Comparison of ENCODE assay signal across 27 mouse cellular contexts in the genomic region with DNA sequence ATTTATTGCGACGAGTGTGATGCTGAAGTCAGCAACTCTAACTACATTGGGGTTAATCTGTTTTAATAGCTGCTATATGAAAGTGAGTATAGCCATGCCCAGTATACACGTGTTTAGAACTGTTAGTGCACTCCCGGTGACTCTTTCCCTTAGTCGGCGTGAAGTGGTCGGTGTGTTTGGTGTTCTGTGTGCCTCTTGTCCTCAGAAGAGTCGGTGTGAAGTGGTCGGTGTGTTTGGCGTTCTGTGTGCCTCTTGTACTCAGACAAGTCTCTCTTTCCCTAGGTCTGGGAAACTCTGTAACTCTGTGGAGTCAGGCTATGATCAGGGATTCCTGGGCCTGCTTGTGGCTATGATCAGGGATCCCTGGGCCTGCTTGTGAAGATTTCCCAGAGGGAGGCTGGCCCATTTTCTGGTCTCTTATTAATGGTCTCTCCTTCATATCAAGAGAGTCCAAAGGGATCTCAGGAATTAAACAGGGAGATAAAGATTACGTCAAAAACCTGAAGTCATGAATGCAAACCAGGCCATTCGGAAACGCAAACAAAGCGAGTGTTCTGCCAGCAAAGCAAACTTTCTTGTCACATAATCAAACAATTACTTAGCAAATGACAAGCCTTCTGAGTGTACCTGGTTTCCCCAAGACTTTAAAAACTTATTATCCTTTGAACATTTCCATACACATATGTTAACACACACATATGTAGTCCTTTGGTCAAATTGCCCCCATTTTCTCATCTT. TPM values are rescaled to one million over a fixed set of nuclear protein-coding genes. Genes with fewer than 3 reads are reported as not detected.
DNase-seq lines count a peak whose midpoint lies in the region; ATAC-seq and TF ChIP-seq lines count a peak whose summit lies in the region.
"Had no signal": no experiment of that assay in that cellular context is flagged by ENCODE, and none has a peak within 500 bp of the region (broad histone marks: within the 10 kb centered on the region; RNA-seq: fewer than 3 reads in every experiment).

No protein-coding gene starts in this region.

- ATAC-seq in heart, embryonic 12.5 days (ENCODE audit: insufficient number of reproducible peaks, low FRiP score), result no peak
- ATAC-seq in lung, embryonic 15.5 days (ENCODE audit: borderline replicate concordance, extremely low read depth, low FRiP score, low TSS enrichment), result no peak
- ATAC-seq in stomach, postnatal 0 days (ENCODE audit: low FRiP score, low TSS enrichment), result no peak
- ATAC-seq: activated CD4-positive, CD25-positive, alpha-beta regulatory T cell, adult 4 months; forebrain, embryonic 14.5 days; Patski had no signal

- no peak overlapping the region for H3K27ac ChIP-seq in heart, embryonic 12.5 days (ENCODE audit: poor library complexity, severe bottlenecking)
- peak overlapping the region; percentile 24; the same call in 1 of the 2 replicates for H3K27ac ChIP-seq in lung, embryonic 15.5 days
- no peak overlapping the region for H3K27ac ChIP-seq in stomach, postnatal 0 days (replicated peaks)
- H3K27ac ChIP-seq: embryonic facial prominence, embryonic 15.5 days; forebrain, embryonic 10.5 days; gastrocnemius, adult 2 months; hindbrain, embryonic 15.5 days had no signal

- 79% methylated on average over 14 of the region's 14 CpGs for WGBS in heart, embryonic 12.5 days
- 58% methylated on average over 14 of the region's 14 CpGs for WGBS in lung, embryonic 15.5 days
- 67% methylated on average over 14 of the region's 14 CpGs for WGBS in stomach, postnatal 0 days

- no peak for TF ChIP-seq CTCF in stomach, postnatal 0 days (IDR thresholded peaks at IDR 0.05; ENCODE audit: low read depth)

- TF ChIP-seq EP300 in stomach, postnatal 0 days (optimal IDR thresholded peaks at IDR 0.05), result no peak

- H3K9me3 ChIP-seq in heart, embryonic 12.5 days (replicated peaks), result no peaks in the 10 kb centered on the region
- no peaks in the 10 kb centered on the region for H3K9me3 ChIP-seq in lung, embryonic 15.5 days
- no peaks in the 10 kb centered on the region for H3K9me3 ChIP-seq in stomach, postnatal 0 days (ENCODE audit: control insufficient read depth, low read length)
- H3K9me3 ChIP-seq: embryonic facial prominence, embryonic 15.5 days; forebrain, embryonic 10.5 days; hindbrain, embryonic 15.5 days had no signal

- no peaks in the 10 kb centered on the region for H3K36me3 ChIP-seq in heart, embryonic 12.5 days
- no peaks in the 10 kb centered on the region for H3K36me3 ChIP-seq in lung, embryonic 15.5 days
- H3K36me3 ChIP-seq in stomach, postnatal 0 days (ENCODE audit: control insufficient read depth, insufficient read depth, low read length), result no peaks in the 10 kb centered on the region
- H3K36me3 ChIP-seq: embryonic facial prominence, embryonic 15.5 days; forebrain, embryonic 10.5 days; hindbrain, embryonic 15.5 days had no signal

- 0 out of 2 replicates have a peak overlapping the region, but pooled peaks have one; percentile 15 for H3K9ac ChIP-seq in heart, embryonic 12.5 days
- H3K9ac ChIP-seq in lung, embryonic 15.5 days, result no peak overlapping the region
- no peak overlapping the region for H3K9ac ChIP-seq in stomach, postnatal 0 days (ENCODE audit: low read length)
- H3K9ac ChIP-seq: embryonic facial prominence, embryonic 15.5 days; hindbrain, embryonic 15.5 days had no signal

- no peak for DNase-seq in heart, adult 9 months (ENCODE audit: low spot score in 2 of 2)
- peak; percentile 51 for DNase-seq in lung, postnatal 25 days (ENCODE audit: low spot score)
- peak; percentile 50 for DNase-seq in stomach, postnatal 0 days (ENCODE audit: low spot score)
- DNase-seq in gastrocnemius, postnatal 4 days (ENCODE audit: low spot score in 2 of 2), result no peak
- DNase-seq in cerebellum, adult 18-20 months, result no peak
- DNase-seq: adrenal gland, adult 2 months; adrenal gland, postnatal 36 days; cerebellum, adult 8-10 months; cerebellum, postnatal 14 days; embryo, embryonic 11 days; gastrocnemius, adult 2 months; gastrocnemius, postnatal 25 days; heart, adult 18-20 months; heart, postnatal 36 days had no signal

- peaks cover 13% of the 10 kb centered on the region for H3K27me3 ChIP-seq in heart, embryonic 12.5 days (replicated peaks)
- H3K27me3 ChIP-seq in lung, embryonic 15.5 days, result peaks cover 11% of the 10 kb centered on the region
- no peaks in the 10 kb centered on the region for H3K27me3 ChIP-seq in stomach, postnatal 0 days (ENCODE audit: control insufficient read depth, insufficient read depth, low read length)
- H3K27me3 ChIP-seq: hindbrain, embryonic 15.5 days; Patski had no signal

- H3K4me1 ChIP-seq in heart, embryonic 12.5 days (replicated peaks), result 0 out of 2 replicates have a peak, but pooled peaks cover 3% of the 10 kb centered on the region
- peaks cover 8% of the 10 kb centered on the region; the same call in 1 of the 2 replicates for H3K4me1 ChIP-seq in lung, embryonic 15.5 days
- peaks cover 4% of the 10 kb centered on the region; the same call in 1 of the 2 replicates for H3K4me1 ChIP-seq in stomach, postnatal 0 days (replicated peaks; ENCODE audit: control insufficient read depth, insufficient read depth)
- H3K4me1 ChIP-seq: forebrain, embryonic 10.5 days; hindbrain, embryonic 15.5 days had no signal

- no peak overlapping the region for H3K4me2 ChIP-seq in heart, embryonic 12.5 days
- no peak overlapping the region for H3K4me2 ChIP-seq in lung, embryonic 15.5 days
- H3K4me2 ChIP-seq in stomach, postnatal 0 days (replicated peaks; ENCODE audit: low read depth), result no peak overlapping the region
- H3K4me2 ChIP-seq: embryonic facial prominence, embryonic 15.5 days; heart, embryonic 11.5 days; hindbrain, embryonic 15.5 days had no signal

- no peak overlapping the region for H3K4me3 ChIP-seq in heart, embryonic 12.5 days
- no peak overlapping the region for H3K4me3 ChIP-seq in lung, embryonic 15.5 days
- no peak overlapping the region for H3K4me3 ChIP-seq in stomach, postnatal 0 days (ENCODE audit: low read depth, low read length)
- H3K4me3 ChIP-seq: embryonic facial prominence, embryonic 15.5 days; erythroblast, embryonic 14.5 days; forebrain, embryonic 10.5 days; gastrocnemius, adult 2 months; hindbrain, embryonic 15.5 days had no signal

RNA-seq across cellular contexts. Expression of gene Aldh3a1, which starts 10.6 kb away (rescaled TPM):
- 0.18 TPM in 1 of 2 replicates, not detected in the other for polyA plus RNA-seq in heart, embryonic 12.5 days (2016; fragmentation: Nextera tagmentation; extraction: Ambion mirVana)
- polyA plus RNA-seq in lung, embryonic 15.5 days (2015; fragmentation: Nextera tagmentation; extraction: Ambion mirVana), result 0.15 and 0.22 TPM in 2 replicates
- polyA plus RNA-seq in stomach, postnatal 0 days (2015; fragmentation: Nextera tagmentation; extraction: Ambion mirVana), result 3.4 and 3.9 TPM in 2 replicates
- total RNA-seq in gastrocnemius, postnatal 4 days (2021), result under 1 TPM; 0.41 to 0.56 TPM
- total RNA-seq: common myeloid progenitor, adult 5-6 weeks had no signal
- polyA plus RNA-seq: activated CD4-positive, CD25-positive, alpha-beta regulatory T cell, adult 4 months; embryonic facial prominence, embryonic 11.5 days; erythroblast, embryonic 14.5 days; forebrain, embryonic 10.5 days; forebrain, embryonic 14.5 days; heart, embryonic 11.5 days; hindbrain, embryonic 11.5 days; Patski had no signal

RNA-seq across cellular contexts. Expression of gene Usp22, which starts 21.9 kb away (rescaled TPM):
- polyA plus RNA-seq in heart, embryonic 12.5 days (2016; fragmentation: Nextera tagmentation; extraction: Ambion mirVana), result 106 and 112 TPM in 2 replicates
- 109 and 113 TPM in 2 replicates for polyA plus RNA-seq in lung, embryonic 15.5 days (2015; fragmentation: Nextera tagmentation; extraction: Ambion mirVana)
- polyA plus RNA-seq in stomach, postnatal 0 days (2015; fragmentation: Nextera tagmentation; extraction: Ambion mirVana), result 31.9 and 35.6 TPM in 2 replicates
- 10 to 100 TPM; 53.1 to 54.8 TPM for total RNA-seq in gastrocnemius, postnatal 4 days (2021)

Comparison
In these comparisons a context has a peak if more than half of its experiments do, and no peak if none do; other contexts are left out.
1. DNase-seq: peak in lung, postnatal 25 days (single experiment) and stomach, postnatal 0 days (single experiment); none in heart, adult 9 months (0 of 2), gastrocnemius, postnatal 4 days (0 of 2) and cerebellum, adult 18-20 months (0 of 2).